Mouse (Mus musculus) CH12.LX (cell line): ENCODE results near the gene Zscan20. TPM values are rescaled to one million over a fixed set of nuclear protein-coding genes. Genes with fewer than 3 reads are reported as not detected.

ENCODE experiments used
- DNase-seq: peaks from one replicate; pipeline ENCODE4 v3.0.0-alpha.2; 2013; ENCODE audit errors: extremely low read depth
- H3K27ac ChIP-seq: 2 replicates; pipeline ENCODE4 v1.5.1; 2012; ENCODE audit warnings: low read depth, mild to moderate bottlenecking, control low read depth, moderate library complexity; ENCODE audit not compliant: insufficient read depth
- H3K27me3 ChIP-seq: replicated peaks from 2 replicates; pipeline ENCODE3; 2012; ENCODE audit warnings: inconsistent platforms
- H3K36me3 ChIP-seq, 2 experiments: replicated peaks in 1 of 2; 2 replicates each; pipeline versions ENCODE3 to v1.6.1; 2012; ENCODE audit warnings: inconsistent platforms in 1 of 2, low read length in 1 of 2, mild to moderate bottlenecking in 1 of 2, mixed read lengths in 1 of 2, moderate library complexity in 1 of 2; ENCODE audit not compliant: control insufficient read depth in 1 of 2, insufficient read depth in 1 of 2
- H3K4me1 ChIP-seq, 2 experiments: 2 replicates each; pipeline ENCODE4 v1.6.1; 2012; ENCODE audit warnings: inconsistent platforms in 1 of 2, moderate library complexity in 1 of 2; ENCODE audit not compliant: insufficient read depth in 2 of 2, control insufficient read depth in 1 of 2
- H3K4me2 ChIP-seq: 2 replicates; pipeline ENCODE4 v1.6.1; 2012; ENCODE audit warnings: low read depth, mild to moderate bottlenecking, control low read depth; ENCODE audit not compliant: poor library complexity, insufficient read depth, severe bottlenecking
- H3K4me3 ChIP-seq, 3 experiments: fragments of 150-350 bp in 1 of 3; sonication (generic) in 1 of 3; replicated peaks in 1 of 3; 2 replicates each; pipeline versions ENCODE3 to v1.5.1; 2011 to 2012; ENCODE audit warnings: low read depth in 2 of 3, low read length in 2 of 3, mild to moderate bottlenecking in 2 of 3, moderate library complexity in 2 of 3, control low read depth in 1 of 3, improper control_type of control experiment in 1 of 3, inconsistent platforms in 1 of 3, mixed read lengths in 1 of 3; ENCODE audit not compliant: poor library complexity in 1 of 3
- H3K79me2 ChIP-seq: replicated peaks from 2 replicates; pipeline ENCODE4 v1.6.1; 2012; ENCODE audit warnings: mild to moderate bottlenecking, moderate library complexity; ENCODE audit not compliant: control insufficient read depth, poor library complexity, insufficient read depth, severe bottlenecking; ENCODE audit errors: extremely low read depth
- H3K9ac ChIP-seq: 2 replicates; pipeline ENCODE4 v1.6.1; 2012; ENCODE audit warnings: low read depth, mild to moderate bottlenecking, control low read depth, moderate library complexity; ENCODE audit not compliant: insufficient read depth
- H3K9me3 ChIP-seq: replicated peaks from 2 replicates; pipeline ENCODE3; 2012; ENCODE audit warnings: low read length, inconsistent platforms, mixed read lengths
- BHLHE40 ChIP-seq: IDR thresholded peaks from 2 replicates; pipeline ENCODE4 v1.6.1; 2011; ENCODE audit warnings: mild to moderate bottlenecking, low read depth, low read length, improper control_type of control experiment
- CHD1 ChIP-seq: IDR thresholded peaks from 2 replicates; pipeline ENCODE4 v1.6.1; 2012; ENCODE audit warnings: low read depth, low read length, improper control_type of control experiment, inconsistent platforms
- CHD2 ChIP-seq: IDR thresholded peaks from 2 replicates; pipeline ENCODE4 v1.6.1; 2011; ENCODE audit warnings: low read length, improper control_type of control experiment
- CTCF ChIP-seq, 2 experiments: IDR thresholded peaks in 1 of 2; conservative IDR thresholded peaks in 1 of 2; 2 replicates each; pipeline ENCODE4 v1.5.1; 2011 to 2012; ENCODE audit warnings: low read depth in 2 of 2, low read length in 2 of 2, improper control_type of control experiment in 1 of 2, inconsistent platforms in 1 of 2, mild to moderate bottlenecking in 1 of 2, moderate library complexity in 1 of 2
- E2F4 ChIP-seq: IDR thresholded peaks from 2 replicates; pipeline ENCODE4 v1.6.1; 2011; ENCODE audit warnings: low read depth, low read length, improper control_type of control experiment; ENCODE audit not compliant: insufficient replicate concordance
- ELF1 ChIP-seq: IDR thresholded peaks from 2 replicates; pipeline ENCODE4 v1.6.1; 2014; ENCODE audit warnings: low read depth, mild to moderate bottlenecking, inconsistent platforms, low read length, improper control_type of control experiment
- EP300 ChIP-seq: IDR thresholded peaks from 2 replicates; pipeline ENCODE4 v1.6.1; 2011; ENCODE audit warnings: low read length, improper control_type of control experiment
- ETS1 ChIP-seq: conservative IDR thresholded peaks from 2 replicates; pipeline ENCODE4 v1.6.1; 2012; ENCODE audit warnings: low read depth, mild to moderate bottlenecking, inconsistent platforms, low read length, improper control_type of control experiment, moderate library complexity
- GABPA ChIP-seq: IDR thresholded peaks from 2 replicates; pipeline ENCODE4 v1.6.1; 2012; ENCODE audit warnings: low read depth, low read length, improper control_type of control experiment, inconsistent platforms; ENCODE audit not compliant: insufficient replicate concordance
- HCFC1 ChIP-seq: IDR thresholded peaks from 2 replicates; pipeline ENCODE4 v1.6.1; 2012; ENCODE audit warnings: low read depth, mild to moderate bottlenecking, inconsistent platforms, low read length, improper control_type of control experiment
- IRF4 ChIP-seq: IDR thresholded peaks from 2 replicates; pipeline ENCODE4 v1.6.1; 2014; ENCODE audit warnings: low read depth, mild to moderate bottlenecking, inconsistent platforms, low read length, improper control_type of control experiment
- JUN ChIP-seq: IDR thresholded peaks from 2 replicates; pipeline ENCODE4 v1.6.1; 2011; ENCODE audit warnings: low read depth, mild to moderate bottlenecking, low read length, improper control_type of control experiment, moderate library complexity; ENCODE audit not compliant: insufficient read depth
- JUND ChIP-seq: conservative IDR thresholded peaks from 2 replicates; pipeline ENCODE4 v1.6.1; 2011; ENCODE audit warnings: low read depth, low read length, improper control_type of control experiment
- KAT2A ChIP-seq: IDR thresholded peaks from 2 replicates; pipeline ENCODE4 v1.6.1; 2012; ENCODE audit warnings: low read length, improper control_type of control experiment, inconsistent platforms; ENCODE audit not compliant: insufficient replicate concordance
- MAFK ChIP-seq: IDR thresholded peaks from 2 replicates; pipeline ENCODE4 v1.6.1; 2011; ENCODE audit warnings: low read length, improper control_type of control experiment; ENCODE audit not compliant: insufficient replicate concordance
- MAX ChIP-seq: IDR thresholded peaks from 2 replicates; pipeline ENCODE4 v1.6.1; 2011; ENCODE audit warnings: low read length, improper control_type of control experiment
- MAZ ChIP-seq: IDR thresholded peaks from 2 replicates; pipeline ENCODE4 v1.6.1; 2012; ENCODE audit warnings: low read depth, mild to moderate bottlenecking, inconsistent platforms, low read length, improper control_type of control experiment, moderate library complexity
- MEF2A ChIP-seq: IDR thresholded peaks from 2 replicates; pipeline ENCODE4 v1.6.1; 2014; ENCODE audit warnings: low read depth, mild to moderate bottlenecking, inconsistent platforms, low read length, improper control_type of control experiment, borderline replicate concordance
- MXI1 ChIP-seq: IDR thresholded peaks from 2 replicates; pipeline ENCODE4 v1.6.1; 2011; ENCODE audit warnings: mild to moderate bottlenecking, low read depth, low read length, improper control_type of control experiment
- MYC ChIP-seq: IDR thresholded peaks from 2 replicates; pipeline ENCODE4 v1.6.1; 2011; ENCODE audit warnings: low read depth, mild to moderate bottlenecking, improper control_type of control experiment, low read length
- NELFE ChIP-seq: IDR thresholded peaks from 2 replicates; pipeline ENCODE4 v1.6.1; 2011; ENCODE audit warnings: low read depth, low read length, improper control_type of control experiment
- NRF1 ChIP-seq: IDR thresholded peaks from 2 replicates; pipeline ENCODE4 v1.6.1; 2014; ENCODE audit warnings: low read depth, mild to moderate bottlenecking, inconsistent platforms, low read length, improper control_type of control experiment, moderate library complexity
- PAX5 ChIP-seq: IDR thresholded peaks from 2 replicates; pipeline ENCODE4 v1.6.1; 2012; ENCODE audit warnings: low read length, inconsistent platforms, mixed read lengths
- POLR2A ChIP-seq: IDR thresholded peaks from 2 replicates; pipeline ENCODE4 v1.6.1; 2011; ENCODE audit warnings: low read depth, mild to moderate bottlenecking, improper control_type of control experiment, low read length
- POLR2AphosphoS2 ChIP-seq: IDR thresholded peaks from 2 replicates; pipeline ENCODE4 v1.6.1; 2011; ENCODE audit warnings: low read depth, low read length, improper control_type of control experiment
- RAD21 ChIP-seq: IDR thresholded peaks from 2 replicates; pipeline ENCODE4 v1.6.1; 2011; ENCODE audit warnings: low read depth, mild to moderate bottlenecking, low read length, improper control_type of control experiment, moderate library complexity
- RCOR1 ChIP-seq: conservative IDR thresholded peaks from 2 replicates; pipeline ENCODE4 v1.6.1; 2012; ENCODE audit warnings: low read depth, mild to moderate bottlenecking, inconsistent platforms, low read length, improper control_type of control experiment
- SIN3A ChIP-seq: IDR thresholded peaks from 2 replicates; pipeline ENCODE4 v1.6.1; 2012; ENCODE audit warnings: low read length, improper control_type of control experiment, inconsistent platforms
- SMC3 ChIP-seq: IDR thresholded peaks from 2 replicates; pipeline ENCODE4 v1.6.1; 2011; ENCODE audit warnings: low read depth, low read length, improper control_type of control experiment
- TBP ChIP-seq: conservative IDR thresholded peaks from 2 replicates; pipeline ENCODE4 v1.6.1; 2011; ENCODE audit warnings: low read depth, low read length, improper control_type of control experiment
- TCF12 ChIP-seq: IDR thresholded peaks from 2 replicates; pipeline ENCODE4 v1.6.1; 2014; ENCODE audit warnings: low read depth, mild to moderate bottlenecking, inconsistent platforms, low read length, improper control_type of control experiment
- UBTF ChIP-seq: IDR thresholded peaks from 2 replicates; pipeline ENCODE4 v1.6.1; 2012; ENCODE audit warnings: low read depth, mild to moderate bottlenecking, inconsistent platforms, low read length, improper control_type of control experiment, moderate library complexity
- USF1 ChIP-seq: IDR thresholded peaks from 2 replicates; pipeline ENCODE4 v1.6.1; 2014; ENCODE audit warnings: low read depth, mild to moderate bottlenecking, inconsistent platforms, low read length, improper control_type of control experiment
- USF2 ChIP-seq: conservative IDR thresholded peaks from 2 replicates; pipeline ENCODE4 v1.6.1; 2011; ENCODE audit warnings: low read depth, low read length, improper control_type of control experiment
- ZC3H11A ChIP-seq: IDR thresholded peaks from 2 replicates; pipeline ENCODE4 v1.6.1; 2012; ENCODE audit warnings: low read depth, mild to moderate bottlenecking, inconsistent platforms, low read length, improper control_type of control experiment
- ZKSCAN1 ChIP-seq: IDR thresholded peaks from 2 replicates; pipeline ENCODE4 v1.6.1; 2012; ENCODE audit warnings: low read depth, inconsistent platforms, low read length, improper control_type of control experiment, borderline replicate concordance
- ZMIZ1 ChIP-seq: IDR thresholded peaks from 2 replicates; pipeline ENCODE4 v1.6.1; 2012; ENCODE audit warnings: low read depth, mild to moderate bottlenecking, inconsistent platforms, low read length, improper control_type of control experiment
- ZNF384 ChIP-seq: IDR thresholded peaks from 2 replicates; pipeline ENCODE4 v1.6.1; 2012; ENCODE audit warnings: low read depth, low read length, improper control_type of control experiment, inconsistent platforms
- dilution Hi-C: fragments of 300-500 bp; cut with MboI; formaldehyde crosslinking; loops from 2 replicates; pipeline ENCODE4 v1.14.3; 2020; ENCODE audit warnings: low sequenced_read_pairs; ENCODE audit not compliant: extremely low pct_unique_long_range_greater_than_20kb, extremely low pct_ligation_motif_present
- in situ Hi-C: fragments of 300-500 bp; cut with MboI; formaldehyde crosslinking; loops from 3 replicates; pipeline ENCODE4 v1.14.3; 2019; ENCODE audit warnings: low sequenced_read_pairs, low pct_ligation_motif_present, low pct_unique_long_range_greater_than_20kb, mixed read lengths
- polyA plus RNA-seq: library from polyadenylated mRNA; unstranded; fragments of >175 nt; gene quantifications from 2 replicates; pipeline ENCODE4 v1.2.1, GENCODE M21; 2012; ENCODE audit warnings: low read depth; ENCODE audit not compliant: insufficient read length
- total RNA-seq, 2 experiments: library from RNA; depleted of rRNA; stranded (reverse); fragments of 300-350 nt in 1 of 2; fragments of >200 nt in 1 of 2; gene quantifications; 2 replicates each; pipeline ENCODE4 v1.2.3; 2012 to 2014

Gene Zscan20
- total RNA-seq (2012; rRNA removed) = 5.9 and 7.6 TPM in 2 replicates
- 2.4 and 3.4 TPM in 2 replicates for total RNA-seq (2014; rRNA removed)
- polyA plus RNA-seq = 4.2 and 4.9 TPM in 2 replicates

GRCm38 (mm10) chr4:128609925-128610402 is at the start of gene Zscan20:
Zscan20 (minus strand) TSS chr4:128610098.
- TF ChIP-seq SIN3A (peak; percentile 70; the same call in 1 of the 2 replicates), CHD1 (no peak), UBTF (no peak), POLR2AphosphoS2 (peak; percentile 64; the same call in 1 of the 2 replicates), ETS1 (no peak), RCOR1 (no peak), MYC (no peak; the same call in 1 of the 2 replicates), JUN (0 out of 2 replicates have a peak, but pooled peaks have one; percentile 28), MAFK (no peak), KAT2A (peak; percentile 80; the same call in 1 of the 2 replicates), RAD21 (no peak), NELFE (peak; percentile 64), POLR2A (no peak; the same call in 1 of the 2 replicates), PAX5 (no peak), USF2 (no peak), ELF1 (peak; percentile 91), IRF4 (no peak), TBP (no peak), MXI1 (peak; percentile 62; the same call in 1 of the 2 replicates), GABPA (peak; percentile 5; the same call in 1 of the 2 replicates), ZC3H11A (no peak), ZNF384 (no peak), E2F4 (no peak), SMC3 (no peak), CTCF (conservative IDR thresholded peaks at IDR 0.05 in 1 of 2, IDR thresholded peaks at IDR 0.05 in 1 of 2; ENCODE audit: low read depth in 2 of 2, low read length in 2 of 2) (no peak), MEF2A (no peak), TCF12 (peak; percentile 58; the same call in 1 of the 2 replicates), JUND (no peak), MAZ (0 out of 2 replicates have a peak, but pooled peaks have one; percentile 11), MAX (no peak), ZKSCAN1 (no peak), EP300 (no peak), CHD2 (peak; percentile 69; the same call in 1 of the 2 replicates), ZMIZ1 (0 out of 2 replicates have a peak, but pooled peaks have one; percentile 33), NRF1 (peak; percentile 44; the same call in 1 of the 2 replicates), USF1 (no peak), HCFC1 (peak; percentile 94), BHLHE40 (no peak)
- TF ChIP-seq, all 38 proteins: peak for 14
- in situ Hi-C loops (loop anchor here (5.0 kb wide), 1 partner anchor 97 kb away; no protein-coding TSS in a partner anchor), dilution Hi-C loops (no loop called here)
- Histone ChIP-seq H3K4me1 (peaks cover 7 to 40% of the 10 kb centered on the region in 2 experiments; a peak in 3 of 4 replicates), H3K36me3 (peaks cover 0 to 31% of the 10 kb centered on the region in 2 experiments), H3K9me3 (no peaks in the 10 kb centered on the region), H3K27me3 (no peaks in the 10 kb centered on the region), H3K79me2 (no peaks in the 10 kb centered on the region; the same call in none of the 2 replicates), H3K27ac (peak within 1 kb of the TSS; percentile 34), H3K4me3 (peak within 1 kb of the TSS; percentile 65 to 92 (median 68)), H3K9ac (peak within 1 kb of the TSS; percentile 68), H3K4me2 (peak within 1 kb of the TSS; percentile 89)
- peak; percentile 99 for DNase-seq
